Mouse (Mus musculus): ENCODE data around the gene Nnat.

DNA sequence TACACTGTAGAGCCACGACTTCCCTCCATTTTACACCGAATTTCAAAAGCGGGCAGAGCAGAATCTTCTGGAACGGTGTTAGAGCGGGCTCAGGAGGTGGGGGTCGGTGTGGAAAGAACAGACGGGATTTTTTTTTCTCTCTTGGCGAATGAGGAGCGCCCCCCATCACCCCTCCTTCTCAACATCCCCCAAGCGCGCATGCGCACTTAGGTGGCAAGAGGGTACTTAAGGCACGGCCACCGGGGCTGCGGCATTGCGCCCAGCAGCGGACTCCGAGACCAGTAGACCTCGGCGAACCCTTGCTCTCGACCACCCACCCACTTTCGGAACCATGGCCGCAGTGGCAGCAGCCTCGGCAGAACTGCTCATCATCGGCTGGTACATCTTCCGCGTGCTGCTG lies at the start of gene Nnat:
- no peak for TF ChIP-seq CTCF (IDR thresholded peaks at IDR 0.05; ENCODE audit: insufficient read depth, low read length)
- no peak for TF ChIP-seq POLR2A (IDR thresholded peaks at IDR 0.05; ENCODE audit: borderline replicate concordance, extremely low read depth, low read depth, low read length)

Data from lung, adult 2 months (tissue).